Mouse (Mus musculus): ENCODE results near the gene Armt1. TPM values are rescaled to one million over a fixed set of nuclear protein-coding genes. Genes with fewer than 3 reads are reported as not detected.

The Armt1 gene
- total RNA-seq (2014; rRNA removed) (11.5 and 17.6 TPM in 2 replicates), polyA plus RNA-seq (2015; fragmentation: Nextera tagmentation; extraction: Ambion mirVana) (5.3 and 6.1 TPM in 2 replicates)

- Histone ChIP-seq H3K4me2 (ENCODE audit: low read depth) (peak within 1 kb of the TSS; percentile 68), H3K9ac (peak within 1 kb of the TSS; percentile 72), H3K36me3 (ENCODE audit: insufficient read depth) (no peaks in the 10 kb centered on the region), H3K4me3 (ENCODE audit: low read depth, low read length) (peak within 1 kb of the TSS; percentile 51), H3K4me1 (ENCODE audit: insufficient read depth) (peaks cover 4% of the 10 kb centered on the region; the same call in 1 of the 2 replicates), H3K27ac (ENCODE audit: low read depth, low read length) (peak within 1 kb of the TSS; percentile 69), H3K27me3 (ENCODE audit: insufficient read depth, low read length) (no peaks in the 10 kb centered on the region), H3K9me3 (ENCODE audit: low read length) (no peaks in the 10 kb centered on the region)
- no peak for TF ChIP-seq CTCF (IDR thresholded peaks at IDR 0.05; ENCODE audit: low read depth)
- ATAC-seq: peak; percentile 95
- under 1% methylated on average over 72 of the region's 75 CpGs for WGBS
- peak; percentile 95 for DNase-seq
Observed at GRCm38 (mm10) chr10:4432123-4432931, at the start of gene Armt1, which contains the start of gene Rmnd1. Gene Armt1, plus strand, starts transcription at chr10:4432467. Gene Rmnd1, minus strand, starts transcription at chr10:4432388.

DNA sequence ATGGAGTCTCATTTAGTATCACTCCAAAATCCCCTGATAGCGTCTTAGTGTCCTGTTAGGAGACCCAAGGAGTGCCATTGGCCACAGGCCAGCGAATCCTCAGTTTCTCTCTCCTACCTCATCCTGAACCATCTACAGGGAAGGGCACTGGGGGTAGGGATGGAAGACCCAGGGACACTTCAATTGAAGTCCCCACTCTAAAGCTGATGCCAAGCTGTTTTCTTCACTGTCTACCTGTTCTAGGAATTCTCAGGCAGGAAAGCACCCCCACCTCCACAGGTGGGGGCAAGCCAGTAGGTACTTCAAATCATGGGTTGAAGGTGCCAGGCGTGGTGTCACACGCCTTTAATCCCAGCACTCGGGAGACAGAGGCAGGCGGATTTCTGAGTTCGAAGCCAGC, 48.0 kb upstream of the Armt1 start:
- Histone ChIP-seq H3K27ac (ENCODE audit: low read depth, low read length) (no peak overlapping the region), H3K4me2 (ENCODE audit: low read depth) (no peak overlapping the region), H3K36me3 (ENCODE audit: insufficient read depth) (no peaks in the 10 kb centered on the region), H3K9ac (no peak overlapping the region), H3K27me3 (ENCODE audit: insufficient read depth, low read length) (no peaks in the 10 kb centered on the region), H3K4me1 (ENCODE audit: insufficient read depth) (peaks cover 6% of the 10 kb centered on the region), H3K4me3 (ENCODE audit: low read depth, low read length) (no peak overlapping the region), H3K9me3 (ENCODE audit: low read length) (no peaks in the 10 kb centered on the region)
- TF ChIP-seq CTCF (IDR thresholded peaks at IDR 0.05; ENCODE audit: low read depth): no peak
- DNase-seq: no peak
- 95% methylated on average over 7 of the region's 7 CpGs for WGBS
- ATAC-seq: no peak

DNA sequence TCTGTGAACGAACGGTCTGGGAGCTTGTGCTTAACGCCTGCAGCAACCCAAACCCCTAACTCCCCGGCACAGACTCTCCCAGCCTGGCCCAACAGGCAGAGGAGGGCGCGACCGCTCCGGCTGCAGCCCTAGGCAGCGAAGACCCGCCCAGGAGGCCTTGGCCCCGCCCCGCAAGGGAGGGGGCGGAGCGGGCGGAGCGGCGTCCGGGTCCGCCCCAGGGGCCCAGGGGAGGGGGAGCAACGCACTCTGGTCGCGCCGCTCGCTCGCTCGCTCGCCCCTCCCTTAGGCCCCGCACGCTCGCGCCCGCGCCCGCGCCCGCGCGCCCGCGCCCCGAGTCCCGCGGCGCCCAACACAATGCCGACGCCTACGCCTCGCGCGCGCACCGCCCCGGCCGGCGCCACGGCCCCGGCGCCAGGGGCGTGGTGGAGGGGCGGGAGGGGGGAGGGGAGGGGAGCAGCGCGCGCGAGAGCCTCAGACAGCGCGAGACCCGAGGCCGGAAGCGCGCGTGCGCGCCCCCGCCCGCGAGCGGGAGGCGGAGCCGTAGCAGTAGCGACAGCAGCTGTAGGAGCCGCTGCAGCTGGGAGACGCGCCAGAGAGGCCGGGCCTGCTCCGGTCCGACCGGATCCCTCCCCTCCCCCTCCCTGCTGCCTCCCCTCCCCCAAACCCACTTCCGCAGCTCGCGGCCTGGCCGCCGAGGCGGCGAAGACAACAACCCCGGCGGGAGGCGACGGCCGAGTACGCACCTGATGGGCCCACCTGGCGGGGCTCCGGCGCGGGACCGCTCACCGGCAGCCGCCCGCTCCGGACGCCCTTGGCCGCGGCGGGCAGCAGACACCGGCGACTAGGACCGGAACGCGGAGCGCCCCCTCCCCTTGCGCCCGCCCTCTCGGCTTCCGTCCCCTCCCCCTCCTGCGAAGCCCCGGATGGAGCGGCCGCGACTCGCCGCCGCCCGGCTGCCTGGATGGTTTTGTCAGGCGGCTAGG, 45.4 kb upstream of the Armt1 start:
- ATAC-seq (peak; percentile 92), DNase-seq (peak; percentile 98)
- H3K9ac ChIP-seq: peak overlapping the region; percentile 99
- WGBS: 2% methylated on average over 55 of the region's 133 CpGs
- no peaks in the 10 kb centered on the region for H3K27me3 ChIP-seq (ENCODE audit: insufficient read depth, low read length)
- H3K27ac ChIP-seq (ENCODE audit: low read depth, low read length): peak overlapping the region; percentile 99
- H3K9me3 ChIP-seq (ENCODE audit: low read length): no peaks in the 10 kb centered on the region
- H3K4me2 ChIP-seq (ENCODE audit: low read depth): peak overlapping the region; percentile 92
- TF ChIP-seq CTCF (IDR thresholded peaks at IDR 0.05; ENCODE audit: low read depth): no peak
- H3K4me3 ChIP-seq (ENCODE audit: low read depth, low read length): peak overlapping the region; percentile 99
- H3K4me1 ChIP-seq (ENCODE audit: insufficient read depth): peaks cover 23% of the 10 kb centered on the region
- no peaks in the 10 kb centered on the region for H3K36me3 ChIP-seq (ENCODE audit: insufficient read depth)

- Histone ChIP-seq H3K27ac (ENCODE audit: low read depth, low read length) (peak within 1 kb of the TSS; percentile 99), H3K36me3 (ENCODE audit: insufficient read depth) (no peaks in the 10 kb centered on the region), H3K27me3 (ENCODE audit: insufficient read depth, low read length) (no peaks in the 10 kb centered on the region), H3K9me3 (ENCODE audit: low read length) (no peaks in the 10 kb centered on the region), H3K4me2 (ENCODE audit: low read depth) (peak within 1 kb of the TSS; percentile 92), H3K4me1 (ENCODE audit: insufficient read depth) (peaks cover 23% of the 10 kb centered on the region), H3K9ac (peak within 1 kb of the TSS; percentile 99), H3K4me3 (ENCODE audit: low read depth, low read length) (peak within 1 kb of the TSS; percentile 99)
- WGBS: 3% methylated on average over 59 of the region's 87 CpGs
- ATAC-seq (peak; percentile 16), DNase-seq (peak; percentile 77)
- no peak for TF ChIP-seq CTCF (IDR thresholded peaks at IDR 0.05; ENCODE audit: low read depth)
Observed at GRCm38 (mm10) chr10:4387701-4388383, 44.4 kb upstream of the Armt1 start, which contains the start of gene Zbtb2. Gene Zbtb2, minus strand, starts transcription at chr10:4388108.

DNA sequence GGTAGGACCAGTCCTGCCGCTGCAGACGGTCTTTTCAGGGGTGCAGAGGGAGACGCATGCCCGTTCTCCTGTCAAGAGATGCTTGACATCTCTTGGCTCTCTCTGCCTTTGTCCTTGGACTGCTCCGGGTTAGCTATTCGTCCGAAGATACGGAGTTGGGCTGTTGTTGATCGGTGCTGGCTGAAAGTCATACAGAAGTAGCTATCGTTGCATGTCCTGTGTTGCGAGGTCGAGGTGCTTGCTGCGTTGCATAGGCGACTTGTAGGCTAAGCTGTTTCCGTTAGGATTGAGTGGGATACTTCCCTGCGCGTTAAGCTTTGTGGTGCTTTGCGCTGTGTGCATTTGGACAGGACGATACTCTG, 43.9 kb upstream of the Armt1 start:
- Histone ChIP-seq H3K36me3 (ENCODE audit: insufficient read depth) (no peaks in the 10 kb centered on the region), H3K9me3 (ENCODE audit: low read length) (no peaks in the 10 kb centered on the region), H3K4me2 (ENCODE audit: low read depth) (peak overlapping the region; percentile 92), H3K4me1 (ENCODE audit: insufficient read depth) (peaks cover 23% of the 10 kb centered on the region), H3K27ac (ENCODE audit: low read depth, low read length) (peak overlapping the region; percentile 99), H3K4me3 (ENCODE audit: low read depth, low read length) (peak overlapping the region; percentile 99), H3K27me3 (ENCODE audit: insufficient read depth, low read length) (no peaks in the 10 kb centered on the region), H3K9ac (peak overlapping the region; percentile 99)
- no peak for TF ChIP-seq CTCF (IDR thresholded peaks at IDR 0.05; ENCODE audit: low read depth)
- DNase-seq (no peak), ATAC-seq (no peak)
- WGBS: 1% methylated on average over 19 of the region's 19 CpGs

GRCm38 (mm10) chr10:4389036-4389435, 43.2 kb upstream of the Armt1 start:
- Histone ChIP-seq H3K4me2 (ENCODE audit: low read depth) (peak overlapping the region; percentile 92), H3K27ac (ENCODE audit: low read depth, low read length) (no peak overlapping the region; the same call in 1 of the 2 replicates), H3K27me3 (ENCODE audit: insufficient read depth, low read length) (no peaks in the 10 kb centered on the region), H3K9me3 (ENCODE audit: low read length) (no peaks in the 10 kb centered on the region), H3K36me3 (ENCODE audit: insufficient read depth) (0 out of 2 replicates have a peak, but pooled peaks cover 3% of the 10 kb centered on the region), H3K4me3 (ENCODE audit: low read depth, low read length) (peak overlapping the region; percentile 99), H3K9ac (peak overlapping the region; percentile 99), H3K4me1 (ENCODE audit: insufficient read depth) (peaks cover 23% of the 10 kb centered on the region)
- no peak for TF ChIP-seq CTCF (IDR thresholded peaks at IDR 0.05; ENCODE audit: low read depth)
- ATAC-seq (no peak), DNase-seq (no peak)
- 17% methylated on average over 10 of the region's 10 CpGs for WGBS
